Mouse (Mus musculus) thymus, postnatal 36 days (tissue): ENCODE data around the gene Arhgap5.
"Not testable (repeated sequence)": the region's sequence is repeated elsewhere in the genome, so short reads cannot be mapped to it uniquely, and the experiment has no call there.

Experiments used
- DNase-seq, 2 experiments: peaks; one replicate each; pipeline ENCODE4 v3.0.0; 2022; ENCODE audit warnings: mixed read lengths in 2 of 2

The Arhgap5 gene

DNA sequence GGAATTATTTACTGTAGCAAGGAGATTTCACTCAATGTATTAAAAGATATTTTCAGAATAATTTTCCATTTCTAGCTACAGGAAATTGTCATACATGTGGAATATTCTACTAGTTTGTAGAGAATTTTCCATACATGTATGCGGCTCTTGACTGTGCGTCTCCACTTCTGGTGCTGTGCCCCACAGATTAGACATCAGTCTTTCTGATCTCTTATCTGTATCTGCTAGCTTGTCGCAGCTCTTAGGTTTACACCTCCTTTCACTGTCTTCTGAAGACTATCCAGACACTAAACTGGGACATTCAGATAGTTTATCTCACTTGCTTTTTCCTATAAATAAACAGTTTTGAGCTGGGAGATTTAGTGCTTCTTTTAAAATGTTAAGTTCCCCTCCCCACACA lies 40.8 kb downstream of the Arhgap5 start:
- DNase-seq: no peak

GRCm38 (mm10) chr12:52552085-52552484 lies 48.3 kb downstream of the Arhgap5 start:
- peak; percentile 4 to 30 for DNase-seq

- no peak for DNase-seq
Measured at GRCm38 (mm10) chr12:52555188-52555876, 51.6 kb downstream of the Arhgap5 start.

DNA sequence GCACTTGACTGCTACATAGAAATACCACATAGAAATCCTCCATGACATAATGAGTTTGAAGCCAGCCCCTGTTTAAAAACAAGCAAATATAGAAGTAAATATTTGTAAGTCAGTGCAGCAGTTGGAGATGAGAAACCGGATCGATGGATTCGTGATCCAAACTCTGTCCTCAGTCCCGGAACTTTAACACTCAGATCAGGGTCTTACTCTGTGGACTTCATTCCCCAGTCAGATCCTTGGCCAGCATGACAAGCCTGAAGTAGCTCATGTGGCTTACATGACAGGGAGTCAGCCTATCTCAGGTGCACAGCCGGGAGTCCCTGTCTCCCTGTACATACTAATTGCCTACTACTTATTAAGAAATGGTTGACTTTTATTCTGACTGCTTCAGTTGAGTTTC lies 61.9 kb downstream of the Arhgap5 start:
- no peak for DNase-seq

DNA sequence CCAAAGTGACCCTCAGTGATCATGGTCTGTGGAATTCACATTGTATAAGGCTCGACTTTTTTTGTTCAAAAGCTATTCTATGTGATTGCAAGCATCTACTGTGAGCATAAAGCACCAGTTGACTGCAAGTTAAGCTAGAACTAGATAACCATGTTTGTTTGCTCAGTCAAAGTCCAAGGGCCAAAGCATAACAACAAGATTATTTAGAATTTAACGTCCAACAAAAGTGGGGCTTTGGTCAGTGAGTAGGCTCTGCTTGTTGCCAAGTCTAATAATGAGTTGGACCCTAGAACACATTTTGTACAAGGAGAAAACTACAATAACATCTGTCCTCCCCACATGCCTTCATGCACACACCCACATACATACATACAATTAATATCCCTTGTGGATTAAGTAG lies 69.6 kb downstream of the Arhgap5 start:
- no peak for DNase-seq

DNA sequence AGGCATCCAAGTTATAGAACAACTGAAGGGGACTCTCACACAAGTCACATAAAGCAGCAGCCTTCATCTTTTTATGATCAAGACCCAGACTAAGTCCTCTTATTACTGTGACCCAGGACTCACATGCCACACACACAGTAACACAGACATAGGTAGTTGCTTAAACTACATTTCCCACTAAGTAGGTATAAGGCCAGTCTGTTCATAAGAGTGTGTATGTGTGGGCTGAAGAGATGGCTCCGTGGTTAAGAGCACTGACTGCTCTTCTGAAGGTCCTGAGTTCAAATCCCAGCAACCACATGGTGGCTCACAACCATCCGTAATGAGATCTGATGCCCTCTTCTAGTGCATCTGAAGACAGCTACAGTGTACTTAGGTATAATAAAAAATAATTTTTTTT lies 82.7 kb downstream of the Arhgap5 start:
- not testable (repeated sequence) for DNase-seq

GRCm38 (mm10) chr12:52587473-52588010 lies 83.8 kb downstream of the Arhgap5 start:
- no peak for DNase-seq

DNA sequence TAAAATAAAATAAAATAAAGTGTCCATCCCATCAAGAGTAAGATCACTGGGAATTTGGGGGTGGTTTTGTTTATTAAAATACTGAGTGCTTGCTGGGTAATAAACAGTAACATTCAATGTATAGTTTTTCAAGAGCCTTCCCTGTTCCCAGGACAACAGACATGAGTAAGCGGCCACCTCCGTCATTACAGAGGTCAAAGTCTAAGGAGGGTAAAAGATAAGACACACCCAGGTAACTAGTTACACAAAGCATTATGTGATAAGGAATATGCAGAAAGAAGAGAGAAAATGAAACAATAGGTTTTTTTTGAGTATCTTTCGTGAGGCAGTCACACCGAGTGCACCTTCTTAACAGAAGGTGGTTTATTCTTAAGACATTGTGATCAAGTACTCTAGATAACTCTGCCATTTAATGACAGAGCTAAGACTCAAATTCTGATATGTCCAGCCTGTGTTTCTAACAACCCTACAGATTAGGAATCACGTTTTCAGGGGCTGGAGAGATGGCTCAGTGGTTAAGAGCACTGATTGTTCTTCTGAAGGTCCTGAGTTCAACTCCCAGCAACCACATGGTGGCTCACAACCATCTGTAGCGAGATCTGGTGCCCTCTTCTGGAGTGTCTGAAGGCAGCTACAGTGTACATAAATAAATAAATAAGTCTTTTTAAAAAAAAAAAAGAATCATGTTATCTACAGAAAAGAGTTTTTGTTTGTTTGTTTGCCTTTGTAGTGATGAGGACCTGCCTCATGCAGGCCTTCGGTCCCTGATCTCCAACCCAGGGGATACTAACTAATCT lies 91.8 kb downstream of the Arhgap5 start:
- DNase-seq: no peak

- no peak for DNase-seq
Measured at GRCm38 (mm10) chr12:52602471-52602870, 98.7 kb downstream of the Arhgap5 start.

GRCm38 (mm10) chr12:52602883-52603694 lies 99.3 kb downstream of the Arhgap5 start:
- peak; percentile 80 to 87 for DNase-seq

- DNase-seq: no peak
Measured at GRCm38 (mm10) chr12:52603695-52604255, 100.0 kb downstream of the Arhgap5 start.

DNA sequence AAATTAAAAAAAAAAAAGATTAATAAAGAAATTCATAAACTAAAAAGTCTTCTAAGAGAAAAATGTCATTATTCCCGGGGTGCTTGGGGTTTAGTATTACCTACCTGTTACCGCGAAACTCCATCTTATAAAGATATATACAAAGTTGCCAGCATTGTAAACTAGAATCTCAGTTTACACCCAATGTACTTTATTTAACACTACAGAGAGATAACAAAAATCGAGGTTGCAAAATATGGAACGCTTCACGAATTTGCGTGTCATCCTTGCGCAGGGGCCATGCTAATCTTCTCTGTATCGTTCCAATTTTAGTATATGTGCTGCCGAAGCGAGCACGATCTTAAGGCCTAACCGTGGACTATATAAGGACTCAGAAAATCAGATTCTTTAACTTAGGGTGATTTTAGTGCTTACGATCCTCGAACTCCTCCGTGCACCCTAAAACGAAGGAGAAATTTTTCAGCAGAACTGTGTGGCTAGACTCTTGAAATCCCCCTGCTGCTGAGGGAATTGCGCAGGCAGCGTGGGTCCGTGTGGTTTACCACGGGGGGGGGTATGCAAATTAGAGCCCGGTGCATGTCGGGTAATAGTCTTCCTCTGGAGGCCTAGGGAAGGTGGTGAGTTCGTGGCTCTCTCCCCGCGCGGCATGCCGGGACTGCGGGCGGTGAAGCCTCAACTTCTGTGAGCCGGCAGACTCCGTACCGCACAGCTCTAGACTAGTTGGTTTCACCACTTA lies 100.7 kb downstream of the Arhgap5 start:
- DNase-seq: peak; percentile 92 to 95

- DNase-seq: no peak
Measured at GRCm38 (mm10) chr12:52604992-52605652, 101.3 kb downstream of the Arhgap5 start.

DNA sequence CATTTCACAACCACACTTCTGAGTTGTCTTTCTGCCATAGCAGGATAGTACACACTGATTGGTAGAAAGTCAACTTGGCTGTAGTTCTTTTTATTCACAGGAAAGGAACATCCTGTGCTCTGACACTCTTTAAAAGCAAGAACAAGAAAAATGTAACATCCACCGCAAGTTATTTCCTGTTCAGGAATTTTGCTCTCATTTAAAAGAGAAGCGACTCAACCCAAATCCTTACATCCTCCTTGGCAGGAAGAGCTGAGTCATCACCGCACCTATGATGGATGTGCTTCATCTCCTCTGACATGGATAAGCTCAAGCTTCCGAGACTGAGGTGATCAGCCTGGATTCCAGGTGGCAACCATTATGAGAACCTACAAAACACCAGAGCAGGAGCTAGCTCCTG lies 103.6 kb downstream of the Arhgap5 start:
- DNase-seq: no peak

DNA sequence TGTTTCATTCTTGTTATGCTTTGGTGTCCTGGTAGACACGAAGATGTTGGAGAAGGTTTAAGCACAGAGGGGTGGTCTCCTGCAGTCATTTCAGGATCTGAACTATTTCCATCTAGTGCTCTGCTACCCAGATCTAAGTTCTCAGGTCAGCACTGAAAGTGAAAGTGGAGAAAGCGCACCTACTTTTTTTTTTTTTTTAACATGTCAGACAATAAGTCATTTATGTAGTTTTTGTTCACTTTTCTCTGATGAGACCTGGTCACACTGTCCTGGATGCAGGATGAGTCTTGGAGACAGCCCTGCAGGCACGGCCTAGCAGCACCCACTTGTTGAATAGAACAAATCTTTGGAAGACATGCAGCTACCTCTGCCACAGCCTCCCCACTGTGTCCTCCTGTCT lies 111.9 kb downstream of the Arhgap5 start:
- no peak for DNase-seq

DNA sequence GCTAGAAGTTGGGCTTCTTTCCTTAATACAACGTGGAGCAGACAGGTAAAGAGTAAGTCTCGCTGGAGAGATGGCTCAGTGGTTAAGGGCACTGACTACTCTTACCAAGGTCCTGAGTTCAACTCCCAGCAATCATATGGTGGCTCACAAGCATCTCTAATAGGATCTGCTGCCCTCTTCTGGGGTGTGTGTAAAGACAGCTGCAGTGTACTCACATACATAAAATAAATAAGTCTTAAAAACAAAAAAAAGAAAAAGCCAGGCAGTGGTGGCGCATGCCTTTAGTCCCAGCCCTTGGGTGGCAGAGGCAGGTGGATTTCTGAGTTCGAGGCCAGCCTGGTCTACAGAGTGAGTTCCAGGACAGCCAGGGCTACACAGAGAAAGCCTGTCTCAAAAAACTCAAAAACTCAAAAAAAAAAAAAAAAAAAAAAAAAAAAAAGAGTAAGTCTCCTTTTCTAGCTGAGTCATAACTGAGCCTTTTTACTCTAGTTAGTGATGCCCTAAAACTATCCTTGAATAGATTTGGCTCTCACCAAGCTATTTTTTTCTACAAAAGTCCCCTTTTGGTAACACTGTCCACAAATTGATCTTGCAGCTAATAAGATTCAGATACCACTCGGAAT lies 114.8 kb downstream of the Arhgap5 start:
- DNase-seq: no peak

DNA sequence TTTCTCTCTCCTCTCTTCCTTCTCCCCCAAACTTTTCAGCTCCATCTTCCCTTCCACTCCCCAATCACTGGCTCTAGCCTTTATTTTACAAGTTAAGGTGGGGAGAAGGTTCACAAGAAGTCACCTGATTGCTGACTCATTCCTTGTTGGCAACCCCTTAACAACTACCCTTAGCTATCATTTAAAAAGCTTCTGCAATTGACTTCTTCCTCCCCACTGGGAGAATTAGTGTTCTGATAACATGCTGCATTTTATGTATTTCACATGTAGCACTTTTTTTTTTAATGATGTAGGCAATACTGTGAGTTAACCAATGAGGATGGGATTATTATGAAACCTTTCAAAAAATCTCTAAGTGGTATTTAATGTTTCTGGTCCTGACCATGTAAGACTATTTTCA lies 115.9 kb downstream of the Arhgap5 start:
- DNase-seq: no peak
